ENCODE assay signal across 21 mouse cellular contexts in genomic region chr3:53291945-53292344, GRCm38 (mm10).
DNase-seq lines count a peak whose midpoint lies in the region; ATAC-seq and TF ChIP-seq lines count a peak whose summit lies in the region.
"Had no signal": no experiment of that assay in that cellular context is flagged by ENCODE, and none has a peak within 500 bp of the region (broad histone marks: within the 10 kb centered on the region; RNA-seq: fewer than 3 reads in every experiment).

No protein-coding gene starts in this region.

- DNase-seq in kidney, adult 11 months, result no peak
- peak; percentile 47 for DNase-seq in lung, embryonic 14.5 days
- DNase-seq in lung, postnatal 14 days, result no peak
- DNase-seq in adipocyte (ENCODE audit: low spot score), result peak; percentile 39
- no peak for DNase-seq in frontal cortex, postnatal 36 days (ENCODE audit: low spot score in 2 of 2)
- DNase-seq: adrenal gland, postnatal 10 days; cerebellum, adult 11 months; cerebellum, adult 8-10 months; cerebellum, postnatal 14 days; gastrocnemius, postnatal 36 days; heart, adult 18-20 months; heart, postnatal 10 days had no signal

- no peaks in the 10 kb centered on the region for H3K36me3 ChIP-seq in kidney, embryonic 14.5 days (ENCODE audit: control insufficient read depth, insufficient read depth, low read length)
- no peaks in the 10 kb centered on the region for H3K36me3 ChIP-seq in lung, embryonic 14.5 days (ENCODE audit: insufficient read depth)
- H3K36me3 ChIP-seq in limb, embryonic 15.5 days, result no peaks in the 10 kb centered on the region
- H3K36me3 ChIP-seq: embryonic facial prominence, embryonic 13.5 days; forebrain, embryonic 10.5 days; heart, embryonic 10.5 days; hindbrain, embryonic 13.5 days had no signal

- no peak for TF ChIP-seq CTCF in lung, embryonic 14.5 days (IDR thresholded peaks at IDR 0.05; ENCODE audit: low read depth)

- H3K4me2 ChIP-seq in kidney, embryonic 14.5 days (replicated peaks; ENCODE audit: low read depth, low read length), result no peak overlapping the region
- H3K4me2 ChIP-seq in lung, embryonic 14.5 days, result no peak overlapping the region
- no peak overlapping the region for H3K4me2 ChIP-seq in limb, embryonic 15.5 days
- H3K4me2 ChIP-seq: embryonic facial prominence, embryonic 13.5 days; hindbrain, embryonic 13.5 days had no signal

- H3K9ac ChIP-seq in kidney, embryonic 14.5 days (ENCODE audit: low read depth, low read length), result no peak overlapping the region
- no peak overlapping the region for H3K9ac ChIP-seq in lung, embryonic 14.5 days
- H3K9ac ChIP-seq in limb, embryonic 15.5 days, result no peak overlapping the region
- H3K9ac ChIP-seq: embryonic facial prominence, embryonic 13.5 days; hindbrain, embryonic 13.5 days had no signal

- peak; percentile 48; the same call in 1 of the 2 replicates for ATAC-seq in kidney, embryonic 14.5 days (ENCODE audit: low FRiP score, low TSS enrichment)
- ATAC-seq in lung, embryonic 14.5 days (ENCODE audit: insufficient read depth), result no peak
- ATAC-seq in limb, embryonic 15.5 days (ENCODE audit: insufficient number of reproducible peaks, low FRiP score, low TSS enrichment, low read depth), result peak; percentile 77; the same call in 1 of the 2 replicates
- ATAC-seq: forebrain, embryonic 14.5 days; hindbrain, postnatal 0 days had no signal

- 49% methylated on average over 1 of the region's 1 CpGs for WGBS in kidney, embryonic 14.5 days
- WGBS in lung, embryonic 14.5 days, result 32% methylated on average over 1 of the region's 1 CpGs
- WGBS in limb, embryonic 15.5 days, result 40% methylated on average over 1 of the region's 1 CpGs

- H3K27ac ChIP-seq in kidney, embryonic 14.5 days (ENCODE audit: low read depth, low read length), result no peak overlapping the region; the same call in 1 of the 2 replicates
- H3K27ac ChIP-seq in lung, embryonic 14.5 days (ENCODE audit: low read depth), result no peak overlapping the region
- no peak overlapping the region for H3K27ac ChIP-seq in limb, embryonic 15.5 days
- H3K27ac ChIP-seq: embryonic facial prominence, embryonic 13.5 days; forebrain, embryonic 10.5 days; heart, embryonic 10.5 days; hindbrain, embryonic 13.5 days; hindbrain, postnatal 0 days had no signal

- no peaks in the 10 kb centered on the region for H3K27me3 ChIP-seq in kidney, embryonic 14.5 days (ENCODE audit: control insufficient read depth, insufficient read depth, low read length)
- no peaks in the 10 kb centered on the region for H3K27me3 ChIP-seq in lung, embryonic 14.5 days (ENCODE audit: insufficient read depth, low read length)
- no peaks in the 10 kb centered on the region for H3K27me3 ChIP-seq in limb, embryonic 15.5 days
- H3K27me3 ChIP-seq: hindbrain, embryonic 13.5 days had no signal

- peaks cover 25% of the 10 kb centered on the region for H3K4me1 ChIP-seq in kidney, embryonic 14.5 days (ENCODE audit: control insufficient read depth, insufficient read depth, low read length)
- no peaks in the 10 kb centered on the region for H3K4me1 ChIP-seq in lung, embryonic 14.5 days (ENCODE audit: insufficient read depth)
- peaks cover 9% of the 10 kb centered on the region for H3K4me1 ChIP-seq in limb, embryonic 15.5 days
- H3K4me1 ChIP-seq: embryonic facial prominence, embryonic 13.5 days had no signal

- H3K4me3 ChIP-seq in kidney, embryonic 14.5 days (ENCODE audit: low read length), result no peak overlapping the region
- no peak overlapping the region for H3K4me3 ChIP-seq in lung, embryonic 14.5 days (ENCODE audit: low read depth, low read length)
- no peak overlapping the region for H3K4me3 ChIP-seq in limb, embryonic 15.5 days
- H3K4me3 ChIP-seq: embryonic facial prominence, embryonic 13.5 days; erythroblast, embryonic 14.5 days; forebrain, embryonic 10.5 days; heart, embryonic 10.5 days; hindbrain, embryonic 13.5 days had no signal

- H3K9me3 ChIP-seq in kidney, embryonic 14.5 days (ENCODE audit: control insufficient read depth, low read length), result no peaks in the 10 kb centered on the region
- no peaks in the 10 kb centered on the region for H3K9me3 ChIP-seq in lung, embryonic 14.5 days (ENCODE audit: low read depth, low read length)
- H3K9me3 ChIP-seq in limb, embryonic 15.5 days, result no peaks in the 10 kb centered on the region
- H3K9me3 ChIP-seq: embryonic facial prominence, embryonic 13.5 days; forebrain, embryonic 10.5 days; heart, embryonic 10.5 days; hindbrain, embryonic 13.5 days had no signal

Comparison
In these comparisons a context has a peak if more than half of its experiments do, and no peak if none do; other contexts are left out.
1. DNase-seq: peak in lung, embryonic 14.5 days (single experiment) and adipocyte (single experiment); none in kidney, adult 11 months (single experiment), lung, postnatal 14 days (single experiment) and frontal cortex, postnatal 36 days (0 of 2).